Mouse (Mus musculus) lung, postnatal 0 days (tissue): ENCODE measurements around the gene Gm20538.

Experiments used
- CTCF ChIP-seq: IDR thresholded peaks from 2 replicates; pipeline ENCODE4 v1.5.1; 2016; ENCODE audit warnings: antibody characterized with exemption, mild to moderate bottlenecking
- EP300 ChIP-seq: IDR thresholded peaks from 2 replicates; pipeline ENCODE4 v1.6.1; 2016; ENCODE audit warnings: antibody characterized with exemption, mild to moderate bottlenecking, control low read depth

DNA sequence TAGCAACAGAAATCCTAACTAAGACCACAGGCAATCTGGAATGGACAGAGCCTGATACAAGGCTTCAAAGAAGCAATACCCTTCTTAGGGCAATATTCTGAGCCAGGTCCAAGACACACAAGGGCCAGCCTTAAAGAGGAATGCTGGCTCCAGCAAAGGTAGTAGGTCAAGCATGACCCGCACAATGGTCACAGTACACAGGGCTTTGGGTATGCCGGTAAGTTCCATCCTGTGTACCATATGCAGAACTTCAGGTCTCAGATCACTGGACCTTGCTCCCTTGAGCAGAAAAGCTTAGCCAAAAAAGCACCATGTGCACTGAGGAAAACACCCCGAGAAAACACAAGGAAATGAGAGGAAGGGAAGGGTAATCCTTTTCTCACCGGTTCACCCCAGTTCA is 655 bp upstream of the Gm20538 start:
- no peak for TF ChIP-seq CTCF
- no peak for TF ChIP-seq EP300
